Mouse (Mus musculus) embryonic fibroblast, embryonic 13.5 days (primary cell): ENCODE results near the gene Ptprj.

ENCODE experiments used
- CTCF ChIP-seq: IDR thresholded peaks from 2 replicates; pipeline ENCODE4 v1.5.1; 2011; ENCODE audit warnings: mild to moderate bottlenecking, control low read depth, low read length, moderate library complexity, borderline replicate concordance; ENCODE audit not compliant: insufficient read depth
- POLR2A ChIP-seq: IDR thresholded peaks from 2 replicates; pipeline ENCODE4 v1.6.1; 2011; ENCODE audit warnings: low read depth, mild to moderate bottlenecking, control low read depth, low read length, moderate library complexity

- TF ChIP-seq CTCF (0 out of 2 replicates have a peak, but pooled peaks have one; percentile 21), POLR2A (no peak)
These were observed 3.2 kb upstream of the Ptprj start for GRCm38 (mm10) chr2:90583628-90584131.
